ENCODE assay signal across 9 mouse cellular contexts in the genomic region with DNA sequence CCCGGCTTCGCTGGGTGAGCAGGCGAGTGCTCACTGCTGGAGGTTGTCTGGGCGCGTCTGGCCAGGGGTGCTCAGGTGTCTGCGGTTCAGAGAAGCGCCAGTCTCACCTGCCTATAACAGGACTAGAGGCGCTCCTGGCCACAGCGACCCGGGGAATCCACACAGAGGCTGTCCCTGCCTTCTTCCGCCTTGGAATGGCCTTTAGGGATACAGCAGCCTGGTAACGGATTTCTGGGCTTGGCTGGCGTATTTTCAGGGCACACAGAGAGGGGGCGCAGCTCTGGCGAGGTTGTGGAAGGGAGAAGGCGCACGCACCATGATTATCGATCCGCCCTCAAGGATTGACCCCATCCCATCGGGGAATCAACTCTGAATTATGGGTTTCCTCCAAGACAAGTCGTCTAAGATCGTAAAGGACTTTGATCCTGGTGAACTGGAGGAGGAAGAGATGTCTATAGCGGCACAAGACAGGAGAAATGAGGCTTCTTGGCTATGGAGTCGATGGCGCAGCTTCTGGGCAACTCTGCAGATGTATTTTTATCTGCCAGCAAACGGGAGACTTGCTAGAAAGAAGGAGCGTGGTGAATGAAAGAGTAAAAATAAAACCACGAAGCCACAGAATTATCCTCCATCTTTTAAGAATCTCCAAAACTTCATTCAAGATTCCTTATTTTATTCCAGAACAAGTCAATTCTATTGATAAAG. TPM values are rescaled to one million over a fixed set of nuclear protein-coding genes. Genes with fewer than 3 reads are reported as not detected.
DNase-seq lines count a peak whose midpoint lies in the region; ATAC-seq and TF ChIP-seq lines count a peak whose summit lies in the region.
"Had no signal": no experiment of that assay in that cellular context is flagged by ENCODE, and none has a peak within 500 bp of the region (broad histone marks: within the 10 kb centered on the region; RNA-seq: fewer than 3 reads in every experiment).

No protein-coding gene starts in this region.

- H3K9ac ChIP-seq in heart, embryonic 14.5 days (ENCODE audit: low read length): peak overlapping the region; percentile 11; the same call in 1 of the 2 replicates
- H3K9ac ChIP-seq in forebrain, postnatal 0 days: no peak overlapping the region
- no peak overlapping the region for H3K9ac ChIP-seq in liver, embryonic 11.5 days (ENCODE audit: low read depth, low read length)
- H3K9ac ChIP-seq in neural tube, embryonic 15.5 days (replicated peaks): peak overlapping the region; percentile 34; the same call in 1 of the 2 replicates

- no peaks in the 10 kb centered on the region for H3K9me3 ChIP-seq in heart, embryonic 14.5 days (ENCODE audit: control insufficient read depth, low read length)
- no peaks in the 10 kb centered on the region for H3K9me3 ChIP-seq in forebrain, postnatal 0 days (ENCODE audit: low read length)
- H3K9me3 ChIP-seq in liver, embryonic 11.5 days (ENCODE audit: control insufficient read depth, low read length): no peaks in the 10 kb centered on the region
- no peaks in the 10 kb centered on the region for H3K9me3 ChIP-seq in neural tube, embryonic 15.5 days (replicated peaks)

- no peak for TF ChIP-seq POLR2A in bone marrow macrophage, adult 2 months (IDR thresholded peaks at IDR 0.05; ENCODE audit: borderline replicate concordance, low read depth, low read length)

- peak overlapping the region; percentile 99 for H3K4me2 ChIP-seq in heart, embryonic 14.5 days (ENCODE audit: low read length)
- H3K4me2 ChIP-seq in forebrain, postnatal 0 days (ENCODE audit: low read depth): peak overlapping the region; percentile 92
- H3K4me2 ChIP-seq in liver, embryonic 11.5 days: peak overlapping the region; percentile 51
- H3K4me2 ChIP-seq in neural tube, embryonic 15.5 days: peak overlapping the region; percentile 96

- intact Hi-C loops in heart, postnatal 10 days (cut with DNase I): no loop called here

- peak overlapping the region; percentile 18 to 58 for H3K4me3 ChIP-seq in heart, embryonic 14.5 days (ENCODE audit: control insufficient read depth in 1 of 2, insufficient read depth in 1 of 2, low read depth in 1 of 2, low read length in 2 of 2)
- peak overlapping the region; percentile 18; the same call in 1 of the 2 replicates for H3K4me3 ChIP-seq in bone marrow macrophage, adult 2 months (ENCODE audit: insufficient read depth, low read length)
- H3K4me3 ChIP-seq in forebrain, postnatal 0 days (ENCODE audit: low read depth, low read length): peak overlapping the region; percentile 26
- H3K4me3 ChIP-seq in liver, embryonic 11.5 days (ENCODE audit: low read depth, low read length): peak overlapping the region; percentile 14; the same call in 1 of the 2 replicates
- peak overlapping the region; percentile 51 for H3K4me3 ChIP-seq in neural tube, embryonic 15.5 days (replicated peaks)

- DNase-seq in heart, postnatal 10 days: no peak
- DNase-seq in forebrain, postnatal 0 days: peak; percentile 59
- DNase-seq in liver, embryonic 11.5 days (ENCODE audit: low spot score): peak; percentile 41
- no peak for DNase-seq in adrenal gland, postnatal 25 days
- DNase-seq in spleen, postnatal 4 days (ENCODE audit: low spot score in 2 of 2): no peak

- peaks cover 4 to 34% of the 10 kb centered on the region in 2 experiments; a peak in 3 of 4 replicates for H3K4me1 ChIP-seq in heart, embryonic 14.5 days (ENCODE audit: control insufficient read depth in 2 of 2, insufficient read depth in 2 of 2, low read length in 2 of 2)
- peaks cover 9% of the 10 kb centered on the region for H3K4me1 ChIP-seq in bone marrow macrophage, adult 2 months (ENCODE audit: control insufficient read depth, insufficient read depth, low read length)
- H3K4me1 ChIP-seq in forebrain, postnatal 0 days (ENCODE audit: insufficient read depth): peaks cover 13% of the 10 kb centered on the region
- H3K4me1 ChIP-seq in liver, embryonic 11.5 days (replicated peaks; ENCODE audit: control insufficient read depth, insufficient read depth, low read length): peaks cover 11% of the 10 kb centered on the region; the same call in 1 of the 2 replicates
- H3K4me1 ChIP-seq in neural tube, embryonic 15.5 days: peaks cover 37% of the 10 kb centered on the region

- WGBS in heart, embryonic 14.5 days: 8% methylated on average over 28 of the region's 28 CpGs
- 6% methylated on average over 28 of the region's 28 CpGs for WGBS in forebrain, postnatal 0 days
- WGBS in liver, embryonic 11.5 days: 7% methylated on average over 28 of the region's 28 CpGs
- 8% methylated on average over 28 of the region's 28 CpGs for WGBS in neural tube, embryonic 15.5 days

- TF ChIP-seq CTCF in bone marrow macrophage, adult 2 months (IDR thresholded peaks at IDR 0.05; ENCODE audit: low read depth, low read length): no peak
- TF ChIP-seq CTCF in forebrain, postnatal 0 days (IDR thresholded peaks at IDR 0.05; ENCODE audit: low read depth): peak; percentile 61

- H3K36me3 ChIP-seq in heart, embryonic 14.5 days (ENCODE audit: control insufficient read depth, insufficient read depth, low read length): no peaks in the 10 kb centered on the region
- H3K36me3 ChIP-seq in forebrain, postnatal 0 days (ENCODE audit: insufficient read depth): no peaks in the 10 kb centered on the region
- H3K36me3 ChIP-seq in liver, embryonic 11.5 days (ENCODE audit: control insufficient read depth, insufficient read depth, low read length): no peaks in the 10 kb centered on the region
- H3K36me3 ChIP-seq in neural tube, embryonic 15.5 days: no peaks in the 10 kb centered on the region

- H3K27ac ChIP-seq in heart, embryonic 14.5 days (replicated peaks in 1 of 2; ENCODE audit: control insufficient read depth in 1 of 2, insufficient read depth in 1 of 2, low read depth in 2 of 2, low read length in 2 of 2): no peak overlapping the region
- no peak overlapping the region for H3K27ac ChIP-seq in bone marrow macrophage, adult 2 months (ENCODE audit: insufficient read depth, low read depth, low read length)
- no peak overlapping the region for H3K27ac ChIP-seq in forebrain, postnatal 0 days (ENCODE audit: low read depth, low read length)
- no peak overlapping the region for H3K27ac ChIP-seq in liver, embryonic 11.5 days (ENCODE audit: low read depth, low read length)
- H3K27ac ChIP-seq in neural tube, embryonic 15.5 days (replicated peaks): no peak overlapping the region

- H3K27me3 ChIP-seq in heart, embryonic 14.5 days (ENCODE audit: control insufficient read depth, insufficient read depth, low read length): peaks cover 72% of the 10 kb centered on the region
- peaks cover 71% of the 10 kb centered on the region for H3K27me3 ChIP-seq in forebrain, postnatal 0 days (ENCODE audit: insufficient read depth, low read length)
- H3K27me3 ChIP-seq in liver, embryonic 11.5 days (replicated peaks; ENCODE audit: control insufficient read depth, insufficient read depth, low read length): peaks cover 63% of the 10 kb centered on the region
- H3K27me3 ChIP-seq in neural tube, embryonic 15.5 days (replicated peaks): peaks cover 73% of the 10 kb centered on the region

- no peak for ATAC-seq in heart, embryonic 14.5 days (ENCODE audit: insufficient number of reproducible peaks, insufficient read depth, low FRiP score, low read depth)
- peak; percentile 32; the same call in 1 of the 2 replicates for ATAC-seq in forebrain, postnatal 0 days
- no peak for ATAC-seq in liver, embryonic 11.5 days (replicated peaks; ENCODE audit: low FRiP score)
- no peak for ATAC-seq in neural tube, embryonic 15.5 days (ENCODE audit: low FRiP score)

RNA-seq across cellular contexts. Expression of a gene that starts 1.3 kb away (rescaled TPM):
- 0.18 TPM in 1 of 2 replicates, not detected in the other for polyA plus RNA-seq in heart, embryonic 14.5 days (2014; fragmentation: Nextera tagmentation; extraction: Ambion mirVana)
- not detected for total RNA-seq in heart, postnatal 10 days (2021)
- polyA plus RNA-seq in bone marrow macrophage, adult 2 months (2012; ENCODE audit: insufficient read depth, insufficient read length, missing spikeins): not detected in 2 replicates
- total RNA-seq in forebrain, postnatal 0 days (2014; rRNA removed): 0.23 TPM in 1 of 2 replicates, not detected in the other
- polyA plus RNA-seq in forebrain, postnatal 0 days (2015; fragmentation: Nextera tagmentation; extraction: Ambion mirVana): 0.18 and 0.23 TPM in 2 replicates
- polyA plus RNA-seq in liver, embryonic 11.5 days (2014; fragmentation: Nextera tagmentation; extraction: Ambion mirVana): 0.14 TPM in 1 of 2 replicates, not detected in the other
- polyA plus RNA-seq in neural tube, embryonic 15.5 days (2015; fragmentation: Nextera tagmentation; extraction: Ambion mirVana): 0.11 TPM in 1 of 2 replicates, not detected in the other
- not detected in 2 replicates for total RNA-seq in adrenal gland, postnatal 25 days (2021)

RNA-seq across cellular contexts. Expression of a gene that starts 35.5 kb away (rescaled TPM):
- 21.7 and 22.6 TPM in 2 replicates for polyA plus RNA-seq in heart, embryonic 14.5 days (2014; fragmentation: Nextera tagmentation; extraction: Ambion mirVana)
- 10 to 100 TPM; 30.3 to 32.5 TPM for total RNA-seq in heart, postnatal 10 days (2021)
- polyA plus RNA-seq in bone marrow macrophage, adult 2 months (2012; ENCODE audit: insufficient read depth, insufficient read length, missing spikeins): 23.7 and 33.0 TPM in 2 replicates
- total RNA-seq in forebrain, postnatal 0 days (2014; rRNA removed): 17.0 and 28.6 TPM in 2 replicates
- polyA plus RNA-seq in forebrain, postnatal 0 days (2015; fragmentation: Nextera tagmentation; extraction: Ambion mirVana): 15.4 and 20.4 TPM in 2 replicates
- 33.5 and 34.8 TPM in 2 replicates for polyA plus RNA-seq in liver, embryonic 11.5 days (2014; fragmentation: Nextera tagmentation; extraction: Ambion mirVana)
- polyA plus RNA-seq in neural tube, embryonic 15.5 days (2015; fragmentation: Nextera tagmentation; extraction: Ambion mirVana): 24.3 and 25.6 TPM in 2 replicates
- 27.5 and 33.6 TPM in 2 replicates for total RNA-seq in adrenal gland, postnatal 25 days (2021)

RNA-seq across cellular contexts. Expression of a gene that starts 35.5 kb away (rescaled TPM):
- polyA plus RNA-seq in heart, embryonic 14.5 days (2014; fragmentation: Nextera tagmentation; extraction: Ambion mirVana): 1.2 TPM in 1 of 2 replicates, not detected in the other
- total RNA-seq in heart, postnatal 10 days (2021): 10 to 100 TPM in 1 of 2 experiments, 1 to 10 TPM in 1; 9.1 to 14.1 TPM
- 3.6 TPM in 1 of 2 replicates, not detected in the other for polyA plus RNA-seq in bone marrow macrophage, adult 2 months (2012; ENCODE audit: insufficient read depth, insufficient read length, missing spikeins)
- total RNA-seq in forebrain, postnatal 0 days (2014; rRNA removed): not detected in 2 replicates
- polyA plus RNA-seq in forebrain, postnatal 0 days (2015; fragmentation: Nextera tagmentation; extraction: Ambion mirVana): 0.84 and 2.3 TPM in 2 replicates
- polyA plus RNA-seq in liver, embryonic 11.5 days (2014; fragmentation: Nextera tagmentation; extraction: Ambion mirVana): 0.40 and 0.80 TPM in 2 replicates
- 1.4 TPM in 1 of 2 replicates, not detected in the other for polyA plus RNA-seq in neural tube, embryonic 15.5 days (2015; fragmentation: Nextera tagmentation; extraction: Ambion mirVana)
- total RNA-seq in adrenal gland, postnatal 25 days (2021): 5.5 and 8.2 TPM in 2 replicates
- polyA plus RNA-seq: gonadal fat pad, adult 2 months had no signal

Comparison
In these comparisons a context has a peak if more than half of its experiments do, and no peak if none do; other contexts are left out.
1. H3K9ac ChIP-seq: peak in heart, embryonic 14.5 days (single experiment) and neural tube, embryonic 15.5 days (single experiment); none in forebrain, postnatal 0 days (single experiment) and liver, embryonic 11.5 days (single experiment).
2. DNase-seq: peak in forebrain, postnatal 0 days (single experiment) and liver, embryonic 11.5 days (single experiment); none in heart, postnatal 10 days (0 of 2), adrenal gland, postnatal 25 days (single experiment) and spleen, postnatal 4 days (0 of 2).
3. Peak in every context shown above with its lines, with median percentiles within 50 percentile points of each other: H3K4me2 ChIP-seq and H3K4me3 ChIP-seq.